Mouse (Mus musculus): ENCODE measurements around the gene Ptges.
"Not testable (repeated sequence)": the region's sequence is repeated elsewhere in the genome, so short reads cannot be mapped to it uniquely, and the experiment has no call there.

Ptges gene

GRCm38 (mm10) chr2:30929483-30930045 is at the start of gene Ptges:
Gene Ptges (minus strand): TSS chr2:30929863.
- peak; percentile 82 for DNase-seq (ENCODE audit: inconsistent ontology term)

- DNase-seq (ENCODE audit: inconsistent ontology term) = peak; percentile 84
Observed at GRCm38 (mm10) chr2:30967352-30968327, 38.0 kb upstream of the Ptges start, which contains the start of gene Tor1a. Gene Tor1a (minus strand): TSS chr2:30967933.

DNA sequence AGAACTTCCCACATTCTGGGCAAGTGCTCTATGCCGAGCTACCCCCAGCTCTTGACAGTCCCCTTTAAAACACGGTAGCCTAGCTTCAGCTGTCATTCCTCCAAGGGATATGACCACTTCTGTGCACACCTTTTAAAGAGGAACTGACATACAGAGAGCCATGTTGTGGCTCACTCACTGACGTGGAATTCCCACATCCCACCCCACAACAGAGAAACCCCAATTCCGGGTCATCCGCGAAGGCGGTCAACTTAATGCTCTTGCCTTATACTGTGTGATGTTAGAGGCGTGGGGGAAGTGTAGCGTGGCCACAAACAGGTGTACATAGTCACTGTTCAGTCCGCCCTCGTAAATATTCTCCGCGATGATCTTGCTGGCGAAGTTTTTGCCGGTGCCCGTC is 37.2 kb upstream of the Ptges start:
- DNase-seq (ENCODE audit: inconsistent ontology term) = no peak

GRCm38 (mm10) chr2:30965627-30966026 is 36.0 kb upstream of the Ptges start:
- DNase-seq (ENCODE audit: inconsistent ontology term) = no peak

DNA sequence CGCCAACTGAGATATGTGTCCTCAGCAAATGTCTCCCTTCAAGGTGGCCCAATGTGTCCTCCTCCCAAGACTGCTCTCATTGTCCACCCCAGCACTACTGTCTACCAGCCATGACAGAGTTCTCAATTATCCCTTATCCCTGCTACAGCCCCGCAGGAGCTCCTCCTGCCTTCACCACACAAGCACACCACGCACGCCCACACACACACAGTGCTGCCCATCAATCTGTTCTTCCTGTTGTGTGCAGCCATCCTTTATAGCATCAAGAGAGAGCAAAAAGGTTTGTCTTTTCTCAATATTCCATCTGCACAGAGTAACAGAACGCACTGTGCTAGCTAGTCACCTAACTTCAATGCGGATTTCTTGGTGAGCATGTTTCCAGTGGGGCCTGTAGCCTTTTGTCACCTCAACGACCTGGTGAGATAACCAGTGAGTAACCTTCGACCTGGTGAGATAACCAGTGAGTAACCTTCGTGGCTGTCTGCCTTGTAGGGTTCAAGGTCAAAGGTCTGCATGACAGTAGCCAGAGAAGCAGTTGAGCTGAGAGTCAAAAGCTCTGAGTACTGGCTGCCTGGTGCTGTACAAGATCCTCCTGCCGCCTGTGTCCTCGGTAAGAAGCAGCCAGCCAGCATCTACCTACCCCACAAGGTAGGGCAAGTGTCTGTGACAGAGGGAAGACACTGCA is 33.0 kb upstream of the Ptges start:
- no peak for DNase-seq (ENCODE audit: inconsistent ontology term)

DNA sequence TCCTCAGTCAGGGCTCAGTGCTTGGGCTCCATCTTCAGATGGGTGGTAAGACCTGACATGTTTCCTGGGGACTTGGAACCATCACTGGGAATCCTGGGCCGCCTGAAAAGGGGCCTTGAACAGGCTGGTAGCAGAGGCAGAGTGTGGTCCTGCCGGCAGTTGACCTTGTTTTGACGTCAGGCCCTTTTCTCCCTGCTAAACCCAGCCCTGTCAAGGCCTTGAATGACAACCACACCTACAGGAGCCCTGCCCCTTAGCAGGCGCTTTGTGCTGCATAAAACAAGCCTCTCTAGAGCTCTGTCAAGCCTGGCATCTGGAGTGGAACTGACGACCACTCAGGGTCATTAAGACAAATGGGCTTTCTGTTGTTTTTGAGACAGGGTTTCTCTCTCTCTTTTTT is 30.2 kb upstream of the Ptges start:
- no peak for DNase-seq (ENCODE audit: inconsistent ontology term)

DNA sequence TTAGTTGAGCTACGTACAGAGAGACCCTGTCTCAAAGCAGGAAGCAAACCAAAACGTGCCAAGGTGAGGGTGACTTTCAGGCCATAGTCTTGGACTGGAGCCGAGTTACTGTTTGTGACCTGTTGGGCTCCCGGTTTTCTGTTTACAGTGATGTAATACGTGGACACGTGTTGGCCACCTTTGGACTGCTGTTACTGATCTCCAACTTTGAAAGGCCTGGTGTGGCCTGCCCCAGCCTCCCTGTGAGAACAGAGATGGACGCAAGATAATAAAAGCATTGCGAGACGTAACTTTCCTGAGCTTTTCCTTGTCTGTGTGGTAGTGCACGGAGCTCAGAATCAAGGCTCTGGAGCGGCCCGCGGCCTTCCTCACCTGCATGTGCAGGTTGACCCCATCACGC is 29.1 kb upstream of the Ptges start:
- no peak for DNase-seq (ENCODE audit: inconsistent ontology term)

DNA sequence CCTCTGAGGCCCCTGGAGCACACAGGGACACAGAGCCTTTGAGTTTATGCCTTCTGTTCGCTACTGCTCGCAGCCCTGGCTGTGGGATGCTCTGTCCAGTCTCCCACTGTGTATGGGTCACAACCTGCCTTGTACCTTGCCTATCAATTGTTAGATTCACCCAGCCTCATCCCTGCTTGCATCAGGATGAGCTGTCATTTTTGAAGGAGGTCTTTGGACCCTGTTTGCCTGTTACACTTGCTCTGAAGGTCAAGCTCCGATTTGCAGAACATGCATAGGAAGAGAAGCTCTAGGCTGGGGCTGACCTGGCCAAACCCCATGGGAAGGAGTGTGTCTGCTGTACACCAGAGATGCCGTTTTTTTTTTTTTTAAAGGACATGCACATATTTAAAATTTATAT is 27.8 kb upstream of the Ptges start:
- DNase-seq (ENCODE audit: inconsistent ontology term) = no peak

- no peak for DNase-seq (ENCODE audit: inconsistent ontology term)
Observed at GRCm38 (mm10) chr2:30954797-30955196, 25.1 kb upstream of the Ptges start.

DNA sequence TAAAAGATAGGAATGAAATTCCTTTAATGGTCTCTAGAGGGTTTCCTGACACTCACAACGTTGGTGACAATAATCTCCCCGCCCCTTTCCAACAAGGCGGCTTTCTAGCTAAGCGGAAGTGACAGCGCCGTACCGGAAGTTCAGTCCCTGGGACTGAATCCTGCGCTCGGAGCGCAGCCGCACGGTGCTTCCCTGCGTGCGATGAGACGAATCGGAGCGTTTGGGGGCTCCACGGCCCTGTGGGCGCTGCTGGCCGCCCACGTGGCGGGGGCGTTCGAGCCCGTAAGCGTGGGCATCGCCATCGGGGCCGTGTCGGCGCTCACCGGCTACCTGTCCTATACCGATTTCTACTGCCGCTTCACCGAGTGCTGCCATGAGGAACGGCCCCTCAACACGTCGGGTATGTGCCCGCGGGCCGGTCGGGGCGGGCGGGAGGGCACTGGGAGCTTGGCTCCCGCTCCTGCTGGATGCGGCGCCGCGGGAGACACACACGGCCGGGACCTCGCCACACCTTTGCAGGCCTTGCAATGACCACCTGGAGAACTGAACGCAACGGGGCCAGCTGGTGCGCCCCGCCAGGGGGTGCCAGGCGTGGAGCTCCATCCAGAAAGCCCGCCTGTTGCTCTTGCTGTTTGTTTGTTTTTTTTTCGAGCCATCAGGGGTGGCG is 23.3 kb upstream of the Ptges start, which contains the start of gene Tor1b:
Gene Tor1b (plus strand): TSS at position 136 of the 667 bp plus-strand sequence.
- peak; percentile 84 for DNase-seq (ENCODE audit: inconsistent ontology term)

- no peak for DNase-seq (ENCODE audit: inconsistent ontology term)
Observed at GRCm38 (mm10) chr2:30952457-30952823, 22.8 kb upstream of the Ptges start.

DNA sequence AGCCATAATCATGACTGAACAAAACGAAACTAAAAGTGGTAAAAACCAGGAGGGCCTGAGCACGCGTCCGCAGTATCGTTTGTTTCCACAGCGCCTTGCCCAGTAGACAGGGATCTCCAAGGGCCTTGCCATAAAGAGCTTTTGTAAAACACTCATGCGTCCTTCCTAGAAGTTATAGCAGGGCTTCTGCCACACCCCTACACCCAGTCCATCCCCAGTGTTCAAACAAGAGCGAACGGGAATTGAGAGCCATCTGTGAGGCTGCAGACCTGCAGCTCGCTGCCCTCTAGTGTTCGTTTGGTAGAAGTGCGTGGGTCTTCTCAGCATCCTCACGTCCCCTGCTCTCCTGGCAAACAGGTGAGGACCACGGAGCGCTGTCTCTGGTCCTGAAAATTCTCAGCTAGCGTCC is 12.9 kb upstream of the Ptges start:
- peak; percentile 79 for DNase-seq (ENCODE audit: inconsistent ontology term)

- not testable (repeated sequence) for DNase-seq (ENCODE audit: inconsistent ontology term)
Observed at GRCm38 (mm10) chr2:30942116-30942515, 12.5 kb upstream of the Ptges start.

DNA sequence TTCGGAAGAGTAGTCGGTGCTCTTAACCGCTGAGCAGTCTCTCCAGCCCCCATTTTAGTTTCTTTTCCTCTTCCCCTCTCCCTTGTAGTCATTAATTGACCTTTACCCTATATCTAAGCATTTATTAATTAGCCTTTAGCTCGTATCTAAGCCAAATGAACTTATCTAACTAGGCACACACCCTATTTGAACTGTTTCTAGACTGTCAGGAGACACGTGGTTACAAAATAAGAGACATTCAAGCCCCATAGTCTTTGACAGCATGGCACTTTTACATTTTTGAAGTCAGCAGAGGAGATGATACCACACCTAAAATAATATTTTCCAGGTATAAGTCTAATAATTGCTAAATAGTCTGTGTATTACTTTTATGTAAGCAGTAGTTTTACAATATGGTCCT is 11.9 kb upstream of the Ptges start:
- DNase-seq (ENCODE audit: inconsistent ontology term) = no peak

GRCm38 (mm10) chr2:30938574-30938991 is 8.9 kb upstream of the Ptges start:
- DNase-seq (ENCODE audit: inconsistent ontology term) = no peak

DNA sequence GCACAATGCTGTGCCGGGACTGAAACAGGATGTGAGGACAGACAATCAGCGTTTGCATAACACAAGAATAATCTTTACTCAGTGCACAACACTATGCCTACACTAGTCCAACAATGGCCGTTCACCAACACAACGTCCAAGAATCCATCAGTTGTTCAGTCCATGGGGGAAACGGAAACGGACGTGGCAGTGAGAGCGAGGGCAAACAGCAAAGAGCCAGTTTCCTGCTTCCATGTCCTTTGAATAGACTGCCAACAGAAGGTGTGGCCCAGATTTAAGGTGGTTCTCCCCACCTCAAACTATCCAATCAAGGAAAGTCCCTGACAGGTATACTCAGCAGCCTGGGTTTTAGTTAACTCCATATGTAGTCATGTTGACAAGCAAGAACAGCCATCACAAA is 8.1 kb upstream of the Ptges start:
- DNase-seq (ENCODE audit: inconsistent ontology term) = no peak

- no peak for DNase-seq (ENCODE audit: inconsistent ontology term)
Observed at GRCm38 (mm10) chr2:30936808-30937207, 7.1 kb upstream of the Ptges start.

GRCm38 (mm10) chr2:30933917-30934450 is 4.3 kb upstream of the Ptges start:
- DNase-seq (ENCODE audit: inconsistent ontology term) = peak; percentile 60

DNA sequence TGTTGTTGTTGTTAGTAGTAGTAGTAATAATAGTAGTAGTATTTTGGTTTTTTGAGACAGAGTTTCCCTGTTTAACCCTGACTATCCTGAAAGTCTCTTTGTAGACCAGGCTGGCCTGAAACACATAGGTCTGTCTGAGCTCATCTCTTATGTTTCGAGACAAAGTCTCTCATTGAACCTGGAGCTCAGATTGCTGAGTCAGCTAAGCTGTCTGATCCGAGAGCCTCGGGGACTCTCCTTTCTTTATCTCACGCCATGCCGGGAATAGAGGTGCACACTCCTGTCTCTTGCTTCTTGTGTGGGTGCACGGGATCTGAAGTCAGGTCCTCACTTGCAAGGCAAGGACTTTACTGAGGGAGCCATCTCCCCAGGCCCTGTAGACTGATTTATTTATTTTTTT is 3.4 kb upstream of the Ptges start:
- DNase-seq (ENCODE audit: inconsistent ontology term) = no peak

DNA sequence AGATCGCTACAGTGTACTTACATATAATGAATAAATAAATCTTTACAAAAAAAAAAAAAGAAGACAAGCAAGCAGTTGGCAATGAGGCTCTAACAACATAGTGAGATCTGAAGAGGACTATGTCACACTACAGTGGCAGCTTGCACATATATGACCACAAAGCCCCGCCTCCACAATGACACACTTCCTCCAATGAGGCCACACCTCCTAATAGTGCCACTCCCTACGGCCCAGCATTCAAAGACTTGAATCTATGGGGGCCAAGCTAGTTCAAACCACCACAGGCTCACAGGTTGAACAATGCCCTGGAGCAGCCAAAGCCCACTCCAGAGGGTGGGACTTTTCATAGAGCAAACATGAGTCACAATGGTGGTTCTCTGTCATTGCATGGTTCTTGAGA is 2.3 kb upstream of the Ptges start:
- no peak for DNase-seq (ENCODE audit: inconsistent ontology term)

DNA sequence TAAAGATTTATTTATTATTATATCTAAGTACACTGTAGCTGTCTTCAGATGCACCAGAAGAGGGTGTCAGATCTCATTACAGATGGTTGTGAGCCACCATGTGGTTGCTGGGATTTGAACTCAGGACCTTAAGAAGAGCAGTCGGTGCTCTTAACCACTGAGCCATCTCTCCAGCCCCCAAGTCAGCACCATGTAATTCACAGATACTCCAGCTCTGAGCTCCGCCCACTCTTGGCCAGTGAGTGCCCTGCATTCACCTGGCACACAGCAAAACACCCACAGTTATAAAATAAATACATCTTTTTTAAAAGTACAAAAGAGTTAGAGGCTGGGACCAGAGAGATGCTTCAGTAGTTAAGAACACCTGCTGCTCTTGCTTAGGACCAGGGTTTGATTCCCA is 1.2 kb upstream of the Ptges start:
- DNase-seq (ENCODE audit: inconsistent ontology term) = not testable (repeated sequence)
